Mouse (Mus musculus) lung, postnatal 0 days (tissue): ENCODE data around the gene Tm9sf3. TPM values are rescaled to one million over a fixed set of nuclear protein-coding genes. Genes with fewer than 3 reads are reported as not detected.

Source experiments
- ATAC-seq: fragments of 200-750 bp; cut with Nextera tagmentation; 2 replicates; pipeline ENCODE4 v1.8.0; 2017; ENCODE audit warnings: moderate library complexity
- DNase-seq: peaks from one replicate; pipeline ENCODE4 v3.0.0-alpha.2; 2016; ENCODE audit warnings: low spot score
- H3K27ac ChIP-seq: fragments of 300-500 bp; sonication (generic); 2 replicates; pipeline ENCODE4 v1.5.1; 2014; ENCODE audit warnings: antibody characterized with exemption, mild to moderate bottlenecking, low read length, mixed read lengths
- H3K27me3 ChIP-seq: fragments of 300-500 bp; sonication (generic); replicated peaks from 2 replicates; pipeline ENCODE4 v1.6.1; 2014; ENCODE audit warnings: low read length, mixed read lengths; ENCODE audit not compliant: insufficient read depth
- H3K36me3 ChIP-seq: fragments of 300-500 bp; sonication (generic); 2 replicates; pipeline ENCODE4 v1.6.1; 2014; ENCODE audit warnings: low read length, mixed read lengths; ENCODE audit not compliant: insufficient read depth
- H3K4me1 ChIP-seq: fragments of 300-500 bp; sonication (generic); 2 replicates; pipeline ENCODE4 v1.6.1; 2014; ENCODE audit warnings: antibody characterized with exemption, low read depth, low read length, mixed read lengths; ENCODE audit not compliant: insufficient read depth
- H3K4me2 ChIP-seq: fragments of 300-500 bp; sonication (generic); replicated peaks from 2 replicates; pipeline ENCODE4 v1.6.1; 2014; ENCODE audit warnings: low read depth, mild to moderate bottlenecking, low read length, moderate library complexity, mixed read lengths
- H3K4me3 ChIP-seq: fragments of 300-500 bp; sonication (generic); 2 replicates; pipeline ENCODE4 v1.5.1; 2014; ENCODE audit warnings: low read depth, low read length
- H3K9ac ChIP-seq: fragments of 300-500 bp; sonication (generic); replicated peaks from 2 replicates; pipeline ENCODE4 v1.6.1; 2014; ENCODE audit warnings: low read depth, mild to moderate bottlenecking
- H3K9me3 ChIP-seq: fragments of 300-500 bp; sonication (generic); 2 replicates; pipeline ENCODE4 v1.6.1; 2016; ENCODE audit warnings: low read length, mixed read lengths
- CTCF ChIP-seq: IDR thresholded peaks from 2 replicates; pipeline ENCODE4 v1.5.1; 2016; ENCODE audit warnings: antibody characterized with exemption, mild to moderate bottlenecking
- EP300 ChIP-seq: IDR thresholded peaks from 2 replicates; pipeline ENCODE4 v1.6.1; 2016; ENCODE audit warnings: antibody characterized with exemption, mild to moderate bottlenecking, control low read depth
- WGBS: fragments of 180-500 bp; shearing (Covaris S2); extraction: QIAGEN DNeasy Blood & Tissue Kit; methylation state at CpG from one replicate; pipeline ENCODE4 v1.1.7; 2014; 5-methylcytosine and 5-hydroxymethylcytosine counted together
- polyA plus RNA-seq: library from polyadenylated mRNA; unstranded; fragments of >200 nt; fragmentation: Nextera tagmentation; extraction: Ambion mirVana; gene quantifications from 2 replicates; pipeline ENCODE4 v1.2.1, GENCODE M21; 2015

Gene Tm9sf3
- polyA plus RNA-seq, 1 experiment from 2014 or later: 93.7 TPM

DNA sequence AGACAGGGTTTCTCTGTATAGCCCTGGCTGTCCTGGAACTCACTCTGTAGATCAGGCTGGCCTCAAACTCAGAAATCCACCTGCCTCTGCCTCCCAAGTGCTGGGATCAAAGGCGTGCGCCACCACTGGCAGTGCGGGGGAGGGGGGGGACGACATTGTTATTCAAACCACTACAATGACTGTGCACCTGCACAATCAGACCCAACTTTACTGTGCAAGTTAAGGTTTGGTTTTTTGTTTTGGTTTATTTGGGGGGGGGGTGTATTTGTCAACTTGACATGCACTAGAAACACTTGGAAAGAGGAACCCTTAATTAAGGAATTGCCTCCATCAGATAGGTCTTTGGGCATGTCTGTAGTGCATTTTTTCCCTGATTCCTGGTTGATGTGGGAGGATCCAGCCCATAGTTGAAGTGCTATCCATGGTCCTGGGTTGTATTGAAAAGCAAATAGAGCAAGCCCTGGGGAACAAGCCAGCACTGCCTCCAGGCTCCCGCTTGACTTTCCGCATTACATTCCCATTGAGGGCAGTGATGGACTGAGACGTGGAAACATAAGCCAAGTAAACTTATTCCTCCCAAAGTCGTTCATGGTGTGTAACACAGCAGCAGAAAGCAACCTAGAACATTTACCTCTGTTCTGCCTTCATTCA is 2.6 kb upstream of the Tm9sf3 start:
- no peak for DNase-seq
- Histone ChIP-seq H3K4me3 (no peak overlapping the region), H3K4me2 (no peak overlapping the region), H3K27me3 (no peaks in the 10 kb centered on the region), H3K36me3 (no peaks in the 10 kb centered on the region), H3K9me3 (no peaks in the 10 kb centered on the region), H3K9ac (no peak overlapping the region), H3K4me1 (no peaks in the 10 kb centered on the region; the same call in none of the 2 replicates), H3K27ac (no peak overlapping the region)
- no peak for TF ChIP-seq EP300
- no peak for TF ChIP-seq CTCF
- 53% methylated on average over 8 of the region's 8 CpGs for WGBS
- no peak for ATAC-seq

- peaks cover 5% of the 10 kb centered on the region for H3K4me1 ChIP-seq
- DNase-seq (peak; percentile 61), ATAC-seq (peak; percentile 2; the same call in 1 of the 2 replicates)
- H3K9ac ChIP-seq: peak overlapping the region; percentile 94
- peak overlapping the region; percentile 94 for H3K4me3 ChIP-seq
- H3K27me3 ChIP-seq: no peaks in the 10 kb centered on the region
- H3K4me2 ChIP-seq: peak overlapping the region; percentile 81
- H3K9me3 ChIP-seq: no peaks in the 10 kb centered on the region
- no peaks in the 10 kb centered on the region for H3K36me3 ChIP-seq
- TF ChIP-seq EP300: no peak
- TF ChIP-seq CTCF: no peak
- H3K27ac ChIP-seq: peak overlapping the region; percentile 99
- 15% methylated on average over 13 of the region's 13 CpGs for WGBS
Observed at GRCm38 (mm10) chr19:41264331-41264799, 568 bp upstream of the Tm9sf3 start.

DNA sequence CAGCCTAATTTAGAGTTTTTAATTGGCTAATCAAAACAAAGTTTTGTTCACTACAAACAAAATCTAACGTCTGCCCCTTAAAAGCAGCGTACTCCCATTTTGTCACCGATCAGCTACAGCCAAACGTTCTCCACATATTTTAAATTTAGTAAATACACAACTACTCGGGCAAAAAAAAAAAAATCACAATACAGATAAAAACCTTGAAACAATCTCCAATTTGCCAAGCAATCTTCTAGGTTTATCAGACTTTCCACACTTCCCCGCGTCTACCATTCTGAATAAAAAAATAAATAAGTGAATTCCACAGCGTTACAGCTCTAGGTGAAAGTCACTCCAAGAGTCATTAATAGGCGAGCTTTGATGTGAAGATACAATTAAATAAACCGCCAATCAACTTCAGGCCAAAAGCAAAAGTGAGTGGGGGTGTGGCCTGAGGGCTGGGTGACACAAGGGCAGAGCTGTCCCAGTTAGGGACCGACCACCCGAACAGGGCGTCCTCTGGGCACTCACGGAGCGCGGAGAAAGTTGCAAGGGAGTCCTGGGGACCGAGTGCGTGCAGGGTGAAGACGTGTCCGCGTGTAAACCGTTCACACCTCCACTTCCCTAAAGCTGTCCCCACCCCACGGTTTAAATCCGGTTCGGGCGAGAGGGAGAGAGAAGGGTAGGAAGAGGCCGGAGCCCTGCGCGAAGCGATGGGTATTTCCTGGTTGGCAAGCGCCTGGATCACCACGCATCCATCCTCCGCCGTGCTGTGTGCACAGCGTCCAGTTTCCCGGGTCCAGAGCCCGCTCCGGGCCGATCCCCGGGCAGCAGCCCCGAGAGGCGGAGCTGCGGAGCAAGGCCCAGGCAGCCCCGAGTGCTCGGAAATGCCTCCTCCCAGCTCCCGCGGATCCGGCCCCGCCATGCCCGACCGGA is 826 bp downstream of the Tm9sf3 start:
- Histone ChIP-seq H3K36me3 (no peaks in the 10 kb centered on the region), H3K27ac (peak overlapping the region; percentile 99), H3K27me3 (no peaks in the 10 kb centered on the region), H3K4me3 (peak overlapping the region; percentile 94), H3K9ac (peak overlapping the region; percentile 94), H3K4me2 (peak overlapping the region; percentile 81), H3K9me3 (no peaks in the 10 kb centered on the region), H3K4me1 (peaks cover 7% of the 10 kb centered on the region)
- 3% methylated on average over 36 of the region's 51 CpGs for WGBS
- DNase-seq (peak; percentile 79), ATAC-seq (peak; percentile 90)
- peak; percentile 19; the same call in 1 of the 2 replicates for TF ChIP-seq CTCF
- TF ChIP-seq EP300: no peak

GRCm38 (mm10) chr19:41260736-41261135 is 3.1 kb downstream of the Tm9sf3 start:
- ATAC-seq: no peak
- WGBS: 82% methylated on average over 3 of the region's 3 CpGs

GRCm38 (mm10) chr19:41259256-41259655 is 4.5 kb downstream of the Tm9sf3 start:
- Histone ChIP-seq H3K9ac (no peak overlapping the region), H3K4me2 (no peak overlapping the region), H3K4me1 (peaks cover 8% of the 10 kb centered on the region), H3K27ac (no peak overlapping the region), H3K27me3 (no peaks in the 10 kb centered on the region), H3K9me3 (no peaks in the 10 kb centered on the region), H3K36me3 (no peaks in the 10 kb centered on the region), H3K4me3 (no peak overlapping the region)
- DNase-seq (no peak), ATAC-seq (no peak)
- no peak for TF ChIP-seq EP300
- no peak for TF ChIP-seq CTCF
- WGBS: 77% methylated on average over 6 of the region's 6 CpGs

More at GRCm38 (mm10) chr19:41260736-41261135, 3.1 kb downstream of the Tm9sf3 start:
- no peak overlapping the region for H3K4me2 ChIP-seq
- no peak overlapping the region for H3K9ac ChIP-seq
- no peaks in the 10 kb centered on the region for H3K36me3 ChIP-seq
- no peaks in the 10 kb centered on the region for H3K27me3 ChIP-seq
- no peaks in the 10 kb centered on the region for H3K9me3 ChIP-seq
- H3K4me1 ChIP-seq: peaks cover 8% of the 10 kb centered on the region
- H3K4me3 ChIP-seq: no peak overlapping the region
- DNase-seq: no peak
- TF ChIP-seq EP300 (no peak), CTCF (no peak)
- no peak overlapping the region for H3K27ac ChIP-seq

- H3K4me3 ChIP-seq: no peak overlapping the region
- H3K9me3 ChIP-seq: no peaks in the 10 kb centered on the region
- no peak overlapping the region for H3K4me2 ChIP-seq
- WGBS: 29% methylated on average over 2 of the region's 2 CpGs
- no peak overlapping the region for H3K27ac ChIP-seq
- no peaks in the 10 kb centered on the region for H3K36me3 ChIP-seq
- peak; percentile 60 for DNase-seq
- peaks cover 8% of the 10 kb centered on the region for H3K4me1 ChIP-seq
- H3K9ac ChIP-seq: no peak overlapping the region
- no peaks in the 10 kb centered on the region for H3K27me3 ChIP-seq
- ATAC-seq: no peak
- TF ChIP-seq EP300: no peak
- TF ChIP-seq CTCF: peak; percentile 67
Observed at GRCm38 (mm10) chr19:41258707-41259106, 5.1 kb downstream of the Tm9sf3 start.
